Mouse (Mus musculus): ENCODE data around the gene Txndc8.

DNA sequence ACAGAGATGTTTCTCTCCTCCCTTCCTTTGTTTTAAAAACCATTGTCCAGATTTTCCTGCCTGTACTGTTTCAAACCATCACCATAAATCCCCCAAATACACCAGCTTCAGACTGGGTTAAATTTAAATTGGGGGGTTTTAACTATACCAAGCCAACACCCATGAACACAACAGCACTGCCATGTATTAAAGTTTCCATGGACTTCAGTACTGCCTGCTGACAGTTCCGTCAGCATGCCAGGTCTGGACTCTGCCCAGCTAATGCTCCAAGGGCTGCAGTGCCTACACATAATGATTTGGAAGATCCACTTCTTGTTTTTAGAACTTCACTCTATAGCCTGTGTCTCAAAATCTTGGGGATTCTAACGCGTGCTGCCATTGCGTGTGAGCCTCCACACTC is 61.4 kb downstream of the Txndc8 start:
- TF ChIP-seq MAFK (IDR thresholded peaks at IDR 0.05; ENCODE audit: insufficient read depth, low read depth, low read length) (no peak), ZNF384 (IDR thresholded peaks at IDR 0.05; ENCODE audit: low read depth, low read length) (no peak), HCFC1 (IDR thresholded peaks at IDR 0.05; ENCODE audit: borderline replicate concordance, insufficient read depth, low read length) (no peak)

Data from ES-E14 (cell line).